Mouse (Mus musculus): ENCODE measurements at regions not wholly inside any gene's neighbourhood (a gene's known extent, or its start where the extent isn't known, plus 50 kb on each side); places are given as distances from the start of the nearest gene placed in this dataset.

GRCm38 (mm10) chr1:90406663-90407062, 196.1 kb upstream of the Cops8 start:
- no peak for TF ChIP-seq CTCF (IDR thresholded peaks at IDR 0.05; ENCODE audit: borderline replicate concordance, control insufficient read depth, extremely low read depth, insufficient read depth, low read length, poor library complexity)
- TF ChIP-seq POLR2A (IDR thresholded peaks at IDR 0.05; ENCODE audit: control insufficient read depth, extremely low read depth, insufficient read depth, low read length, poor library complexity) = no peak
